Mouse (Mus musculus): ENCODE results near the gene Slc6a11. TPM values are rescaled to one million over a fixed set of nuclear protein-coding genes. Genes with fewer than 3 reads are reported as not detected.

Slc6a11 gene
- total RNA-seq, 1 experiment: 0.13 TPM

- H3K9me3 ChIP-seq (ENCODE audit: control insufficient read depth, insufficient read depth, low read depth, low read length): no peaks in the 10 kb centered on the region
- TF ChIP-seq MAFK (IDR thresholded peaks at IDR 0.05; ENCODE audit: insufficient read depth, low read depth, low read length) (no peak), ZNF384 (IDR thresholded peaks at IDR 0.05; ENCODE audit: low read depth, low read length) (no peak), CHD2 (IDR thresholded peaks at IDR 0.05; ENCODE audit: low read depth, low read length) (no peak), HCFC1 (IDR thresholded peaks at IDR 0.05; ENCODE audit: borderline replicate concordance, insufficient read depth, low read length) (no peak), ZC3H11A (IDR thresholded peaks at IDR 0.05; ENCODE audit: borderline replicate concordance, low read depth, low read length) (no peak)
- no peak overlapping the region for H3K27ac ChIP-seq (ENCODE audit: insufficient read depth, low read depth, low read length, poor library complexity, severe bottlenecking)
- no peak overlapping the region for H3K9ac ChIP-seq (ENCODE audit: insufficient read depth, low read depth, low read length, poor library complexity, severe bottlenecking)
- H3K36me3 ChIP-seq (ENCODE audit: control insufficient read depth, insufficient read depth, low read length, poor library complexity, severe bottlenecking): no peaks in the 10 kb centered on the region
- peaks cover 0 to 10% of the 10 kb centered on the region in 2 experiments; a peak in 2 of 4 replicates for H3K4me1 ChIP-seq (ENCODE audit: control insufficient read depth in 2 of 2, insufficient read depth in 2 of 2, low read length in 2 of 2, poor library complexity in 1 of 2)
- no peak overlapping the region for H3K4me3 ChIP-seq (ENCODE audit: insufficient read depth in 1 of 2, low read depth in 1 of 2, low read length in 2 of 2, poor library complexity in 1 of 2, severe bottlenecking in 1 of 2)
- in situ Hi-C loops (cut with MboI; ENCODE audit: low sequenced_read_pairs in 2 of 2, unreplicated experiment in 2 of 2): no loop called here
- no peak for DNase-seq (ENCODE audit: low read depth, low spot score)
Observed at GRCm38 (mm10) chr6:114290184-114290583, 159.1 kb downstream of the Slc6a11 start.

- in situ Hi-C loops (cut with MboI; ENCODE audit: low sequenced_read_pairs in 2 of 2, unreplicated experiment in 2 of 2): no loop called here
- H3K4me3 ChIP-seq (ENCODE audit: insufficient read depth in 1 of 2, low read depth in 1 of 2, low read length in 2 of 2, poor library complexity in 1 of 2, severe bottlenecking in 1 of 2): no peak overlapping the region
- peaks cover 0 to 5% of the 10 kb centered on the region in 2 experiments; a peak in 2 of 4 replicates for H3K4me1 ChIP-seq (ENCODE audit: control insufficient read depth in 2 of 2, insufficient read depth in 2 of 2, low read length in 2 of 2, poor library complexity in 1 of 2)
- TF ChIP-seq ZNF384 (IDR thresholded peaks at IDR 0.05; ENCODE audit: low read depth, low read length) (no peak), ZC3H11A (IDR thresholded peaks at IDR 0.05; ENCODE audit: borderline replicate concordance, low read depth, low read length) (no peak), MAFK (IDR thresholded peaks at IDR 0.05; ENCODE audit: insufficient read depth, low read depth, low read length) (no peak), CHD2 (IDR thresholded peaks at IDR 0.05; ENCODE audit: low read depth, low read length) (no peak), HCFC1 (IDR thresholded peaks at IDR 0.05; ENCODE audit: borderline replicate concordance, insufficient read depth, low read length) (no peak)
- H3K27ac ChIP-seq (ENCODE audit: insufficient read depth, low read depth, low read length, poor library complexity, severe bottlenecking): no peak overlapping the region
- H3K9ac ChIP-seq (ENCODE audit: insufficient read depth, low read depth, low read length, poor library complexity, severe bottlenecking): no peak overlapping the region
- DNase-seq (ENCODE audit: low read depth, low spot score): no peak
- H3K36me3 ChIP-seq (ENCODE audit: control insufficient read depth, insufficient read depth, low read length, poor library complexity, severe bottlenecking): no peaks in the 10 kb centered on the region
- no peaks in the 10 kb centered on the region for H3K9me3 ChIP-seq (ENCODE audit: control insufficient read depth, insufficient read depth, low read depth, low read length)
Observed at GRCm38 (mm10) chr6:114290929-114291328, 159.9 kb downstream of the Slc6a11 start.

- TF ChIP-seq ZNF384 (IDR thresholded peaks at IDR 0.05; ENCODE audit: low read depth, low read length) (no peak), CHD2 (IDR thresholded peaks at IDR 0.05; ENCODE audit: low read depth, low read length) (no peak)
- Histone ChIP-seq H3K27ac (ENCODE audit: insufficient read depth, low read depth, low read length, poor library complexity, severe bottlenecking) (no peak overlapping the region), H3K36me3 (ENCODE audit: control insufficient read depth, insufficient read depth, low read length, poor library complexity, severe bottlenecking) (no peaks in the 10 kb centered on the region), H3K4me1 (ENCODE audit: control insufficient read depth in 2 of 2, insufficient read depth in 2 of 2, low read length in 2 of 2, poor library complexity in 1 of 2) (peaks cover 0 to under 1% of the 10 kb centered on the region in 2 experiments; a peak in 1 of 4 replicates), H3K9me3 (ENCODE audit: control insufficient read depth, insufficient read depth, low read depth, low read length) (no peaks in the 10 kb centered on the region), H3K4me3 (ENCODE audit: insufficient read depth in 1 of 2, low read depth in 1 of 2, low read length in 2 of 2, poor library complexity in 1 of 2, severe bottlenecking in 1 of 2) (no peak overlapping the region), H3K9ac (ENCODE audit: insufficient read depth, low read depth, low read length, poor library complexity, severe bottlenecking) (no peak overlapping the region)
- no peak for DNase-seq (ENCODE audit: low read depth, low spot score)
- in situ Hi-C loops (cut with MboI; ENCODE audit: low sequenced_read_pairs in 2 of 2, unreplicated experiment in 2 of 2): no loop called here
Observed at GRCm38 (mm10) chr6:114291396-114291795, 160.4 kb downstream of the Slc6a11 start.

GRCm38 (mm10) chr6:114293511-114293910, 162.5 kb downstream of the Slc6a11 start:
- TF ChIP-seq MAFK (IDR thresholded peaks at IDR 0.05; ENCODE audit: insufficient read depth, low read depth, low read length): no peak
- no peak for TF ChIP-seq ZC3H11A (IDR thresholded peaks at IDR 0.05; ENCODE audit: borderline replicate concordance, low read depth, low read length)
- TF ChIP-seq CHD2 (IDR thresholded peaks at IDR 0.05; ENCODE audit: low read depth, low read length): no peak
- TF ChIP-seq ZNF384 (IDR thresholded peaks at IDR 0.05; ENCODE audit: low read depth, low read length): no peak
- TF ChIP-seq HCFC1 (IDR thresholded peaks at IDR 0.05; ENCODE audit: borderline replicate concordance, insufficient read depth, low read length): no peak
- no peak for DNase-seq (ENCODE audit: low read depth, low spot score)
- no peaks in the 10 kb centered on the region for H3K9me3 ChIP-seq (ENCODE audit: control insufficient read depth, insufficient read depth, low read depth, low read length)
- H3K4me1 ChIP-seq (ENCODE audit: control insufficient read depth in 2 of 2, insufficient read depth in 2 of 2, low read length in 2 of 2, poor library complexity in 1 of 2): no peaks in the 10 kb centered on the region; a peak in 1 of 4 replicates
- H3K4me3 ChIP-seq (ENCODE audit: insufficient read depth in 1 of 2, low read depth in 1 of 2, low read length in 2 of 2, poor library complexity in 1 of 2, severe bottlenecking in 1 of 2): no peak overlapping the region
- no peak overlapping the region for H3K9ac ChIP-seq (ENCODE audit: insufficient read depth, low read depth, low read length, poor library complexity, severe bottlenecking)
- H3K36me3 ChIP-seq (ENCODE audit: control insufficient read depth, insufficient read depth, low read length, poor library complexity, severe bottlenecking): no peaks in the 10 kb centered on the region
- in situ Hi-C loops (cut with MboI; ENCODE audit: low sequenced_read_pairs in 2 of 2, unreplicated experiment in 2 of 2): no loop called here
- H3K27ac ChIP-seq (ENCODE audit: insufficient read depth, low read depth, low read length, poor library complexity, severe bottlenecking): no peak overlapping the region

GRCm38 (mm10) chr6:114295086-114295485, 164.0 kb downstream of the Slc6a11 start:
- H3K36me3 ChIP-seq (ENCODE audit: control insufficient read depth, insufficient read depth, low read length, poor library complexity, severe bottlenecking): no peaks in the 10 kb centered on the region
- in situ Hi-C loops (cut with MboI; ENCODE audit: low sequenced_read_pairs in 2 of 2, unreplicated experiment in 2 of 2): no loop called here
- TF ChIP-seq HCFC1 (IDR thresholded peaks at IDR 0.05; ENCODE audit: borderline replicate concordance, insufficient read depth, low read length) (no peak), ZC3H11A (IDR thresholded peaks at IDR 0.05; ENCODE audit: borderline replicate concordance, low read depth, low read length) (no peak), CHD2 (IDR thresholded peaks at IDR 0.05; ENCODE audit: low read depth, low read length) (no peak), MAFK (IDR thresholded peaks at IDR 0.05; ENCODE audit: insufficient read depth, low read depth, low read length) (no peak), ZNF384 (IDR thresholded peaks at IDR 0.05; ENCODE audit: low read depth, low read length) (no peak)

More at GRCm38 (mm10) chr6:114295086-114295485, 164.0 kb downstream of the Slc6a11 start:
- Histone ChIP-seq H3K27ac (ENCODE audit: insufficient read depth, low read depth, low read length, poor library complexity, severe bottlenecking) (no peak overlapping the region), H3K9me3 (ENCODE audit: control insufficient read depth, insufficient read depth, low read depth, low read length) (no peaks in the 10 kb centered on the region), H3K4me1 (ENCODE audit: control insufficient read depth in 2 of 2, insufficient read depth in 2 of 2, low read length in 2 of 2, poor library complexity in 1 of 2) (no peaks in the 10 kb centered on the region; a peak in 1 of 4 replicates), H3K4me3 (ENCODE audit: insufficient read depth in 1 of 2, low read depth in 1 of 2, low read length in 2 of 2, poor library complexity in 1 of 2, severe bottlenecking in 1 of 2) (no peak overlapping the region), H3K9ac (ENCODE audit: insufficient read depth, low read depth, low read length, poor library complexity, severe bottlenecking) (no peak overlapping the region)
- DNase-seq (ENCODE audit: low read depth, low spot score): no peak

All from ES-E14 (cell line).